Mouse (Mus musculus): Measurements from ENCODE around the gene Gal3st2c. TPM values are rescaled to one million over a fixed set of nuclear protein-coding genes. Genes with fewer than 3 reads are reported as not detected.
A peak's percentile ranks its signal among the peaks of the same experiment; 100 is the strongest.
"Not testable (repeated sequence)": the region's sequence is repeated elsewhere in the genome, so short reads cannot be mapped to it uniquely, and the experiment has no call there.

Gene Gal3st2c
- polyA plus RNA-seq, 1 experiment from 2014 or later, result not detected

GRCm38 (mm10) chr1:94008826-94009225 is 18.5 kb downstream of the Gal3st2c start:
- WGBS, result 96% methylated on average over 16 of the region's 19 CpGs
- not testable (repeated sequence) for H3K27me3 ChIP-seq; H3K9ac ChIP-seq; H3K4me1 ChIP-seq (replicated peaks); H3K4me3 ChIP-seq; H3K27ac ChIP-seq; H3K36me3 ChIP-seq; H3K4me2 ChIP-seq; ATAC-seq (ENCODE audit: low FRiP score); H3K9me3 ChIP-seq

- no peak overlapping the region for H3K9ac ChIP-seq
- 68% methylated on average over 3 of the region's 3 CpGs for WGBS
- H3K4me2 ChIP-seq, result no peak overlapping the region
- no peaks in the 10 kb centered on the region for H3K9me3 ChIP-seq
- H3K4me1 ChIP-seq (replicated peaks), result no peaks in the 10 kb centered on the region
- H3K27me3 ChIP-seq, result no peaks in the 10 kb centered on the region
- no peak for ATAC-seq (ENCODE audit: low FRiP score)
- H3K36me3 ChIP-seq, result no peaks in the 10 kb centered on the region
- H3K4me3 ChIP-seq, result no peak overlapping the region
- no peak overlapping the region for H3K27ac ChIP-seq
Measured at GRCm38 (mm10) chr1:94011643-94012042, 21.3 kb downstream of the Gal3st2c start.

GRCm38 (mm10) chr1:94020151-94020550 is 29.8 kb downstream of the Gal3st2c start, which contains the start of gene Neu4:
Neu4 (plus strand) TSS chr1:94020451.
- H3K4me3 ChIP-seq, result no peak within 1 kb of the TSS
- H3K4me1 ChIP-seq (replicated peaks), result no peaks in the 10 kb centered on the region
- H3K4me2 ChIP-seq, result no peak within 1 kb of the TSS
- H3K27ac ChIP-seq, result no peak within 1 kb of the TSS
- no peaks in the 10 kb centered on the region for H3K36me3 ChIP-seq
- H3K9me3 ChIP-seq, result no peaks in the 10 kb centered on the region
- no peaks in the 10 kb centered on the region for H3K27me3 ChIP-seq
- no peak for ATAC-seq (ENCODE audit: low FRiP score)
- WGBS, result 89% methylated on average over 6 of the region's 6 CpGs
- no peak within 1 kb of the TSS for H3K9ac ChIP-seq

GRCm38 (mm10) chr1:94027506-94028108 is 37.3 kb downstream of the Gal3st2c start:
- H3K9me3 ChIP-seq, result no peaks in the 10 kb centered on the region
- no peaks in the 10 kb centered on the region for H3K27me3 ChIP-seq
- H3K4me3 ChIP-seq, result no peak overlapping the region
- no peaks in the 10 kb centered on the region for H3K36me3 ChIP-seq
- H3K9ac ChIP-seq, result no peak overlapping the region
- no peaks in the 10 kb centered on the region for H3K4me1 ChIP-seq (replicated peaks)
- H3K4me2 ChIP-seq, result no peak overlapping the region
- H3K27ac ChIP-seq, result no peak overlapping the region
- WGBS, result 77% methylated on average over 12 of the region's 12 CpGs
- no peak for ATAC-seq (ENCODE audit: low FRiP score)

GRCm38 (mm10) chr1:94028741-94029140 is 38.4 kb downstream of the Gal3st2c start:
- Histone ChIP-seq H3K9ac (no peak overlapping the region), H3K4me2 (no peak overlapping the region), H3K9me3 (no peaks in the 10 kb centered on the region), H3K27ac (no peak overlapping the region), H3K4me3 (no peak overlapping the region), H3K27me3 (no peaks in the 10 kb centered on the region), H3K4me1 (replicated peaks) (no peaks in the 10 kb centered on the region), H3K36me3 (no peaks in the 10 kb centered on the region)
- no peak for ATAC-seq (ENCODE audit: low FRiP score)
- WGBS, result 94% methylated on average over 2 of the region's 2 CpGs

- Histone ChIP-seq H3K4me2 (no peak overlapping the region), H3K36me3 (no peaks in the 10 kb centered on the region), H3K4me3 (no peak overlapping the region), H3K9me3 (no peaks in the 10 kb centered on the region), H3K27ac (no peak overlapping the region), H3K27me3 (no peaks in the 10 kb centered on the region), H3K9ac (no peak overlapping the region), H3K4me1 (replicated peaks) (peaks cover 12% of the 10 kb centered on the region)
- 94% methylated on average over 2 of the region's 2 CpGs for WGBS
- ATAC-seq (ENCODE audit: low FRiP score), result no peak
Measured at GRCm38 (mm10) chr1:94033075-94033602, 42.8 kb downstream of the Gal3st2c start.

GRCm38 (mm10) chr1:94034984-94035743 is 44.9 kb downstream of the Gal3st2c start:
- peak overlapping the region; percentile 86 for H3K27ac ChIP-seq
- under 1% methylated on average over 25 of the region's 25 CpGs for WGBS
- H3K4me3 ChIP-seq, result peak overlapping the region; percentile 47
- H3K4me2 ChIP-seq, result peak overlapping the region; percentile 82
- H3K9me3 ChIP-seq, result no peaks in the 10 kb centered on the region
- H3K4me1 ChIP-seq (replicated peaks), result peaks cover 12% of the 10 kb centered on the region
- no peaks in the 10 kb centered on the region for H3K27me3 ChIP-seq
- ATAC-seq (ENCODE audit: low FRiP score), result peak; percentile 93
- no peaks in the 10 kb centered on the region for H3K36me3 ChIP-seq
- peak overlapping the region; percentile 76 for H3K9ac ChIP-seq

- Histone ChIP-seq H3K4me2 (no peak overlapping the region), H3K4me3 (no peak overlapping the region), H3K27ac (no peak overlapping the region), H3K4me1 (replicated peaks) (peaks cover 7% of the 10 kb centered on the region), H3K9me3 (no peaks in the 10 kb centered on the region), H3K27me3 (no peaks in the 10 kb centered on the region), H3K9ac (no peak overlapping the region), H3K36me3 (no peaks in the 10 kb centered on the region)
- 93% methylated on average over 2 of the region's 2 CpGs for WGBS
- no peak for ATAC-seq (ENCODE audit: low FRiP score)
Measured at GRCm38 (mm10) chr1:94040391-94040790, 50.1 kb downstream of the Gal3st2c start.

- ATAC-seq (ENCODE audit: low FRiP score), result no peak
Measured at GRCm38 (mm10) chr1:94045559-94045958, 55.2 kb downstream of the Gal3st2c start.

GRCm38 (mm10) chr1:94046544-94046943 is 56.2 kb downstream of the Gal3st2c start:
- H3K9me3 ChIP-seq, result no peaks in the 10 kb centered on the region
- no peak overlapping the region for H3K27ac ChIP-seq
- H3K27me3 ChIP-seq, result no peaks in the 10 kb centered on the region
- H3K4me2 ChIP-seq, result no peak overlapping the region
- no peak for ATAC-seq (ENCODE audit: low FRiP score)
- H3K36me3 ChIP-seq, result no peaks in the 10 kb centered on the region
- no peak overlapping the region for H3K9ac ChIP-seq
- H3K4me3 ChIP-seq, result no peak overlapping the region
- H3K4me1 ChIP-seq (replicated peaks), result no peaks in the 10 kb centered on the region
- 77% methylated on average over 4 of the region's 4 CpGs for WGBS

More at GRCm38 (mm10) chr1:94045559-94045958, 55.2 kb downstream of the Gal3st2c start:
- no peak overlapping the region for H3K9ac ChIP-seq
- H3K36me3 ChIP-seq, result no peaks in the 10 kb centered on the region
- 82% methylated on average over 3 of the region's 3 CpGs for WGBS
- no peak overlapping the region for H3K4me2 ChIP-seq
- no peaks in the 10 kb centered on the region for H3K4me1 ChIP-seq (replicated peaks)
- H3K4me3 ChIP-seq, result no peak overlapping the region
- H3K27me3 ChIP-seq, result no peaks in the 10 kb centered on the region
- H3K9me3 ChIP-seq, result no peaks in the 10 kb centered on the region
- H3K27ac ChIP-seq, result no peak overlapping the region

GRCm38 (mm10) chr1:94051104-94051503 is 60.8 kb downstream of the Gal3st2c start:
- Histone ChIP-seq H3K9me3 (no peaks in the 10 kb centered on the region), H3K4me3 (no peak overlapping the region), H3K27me3 (no peaks in the 10 kb centered on the region), H3K4me1 (replicated peaks) (no peaks in the 10 kb centered on the region), H3K27ac (no peak overlapping the region), H3K9ac (no peak overlapping the region), H3K4me2 (no peak overlapping the region), H3K36me3 (no peaks in the 10 kb centered on the region)
- ATAC-seq (ENCODE audit: low FRiP score), result no peak
- WGBS, result 93% methylated on average over 5 of the region's 5 CpGs

GRCm38 (mm10) chr1:94052373-94052772 is 62.1 kb downstream of the Gal3st2c start, which contains the start of gene Pdcd1:
Pdcd1 (minus strand) TSS chr1:94052553.
- H3K4me3 ChIP-seq, result no peak within 1 kb of the TSS
- no peak within 1 kb of the TSS for H3K4me2 ChIP-seq
- H3K27me3 ChIP-seq, result no peaks in the 10 kb centered on the region
- no peak for ATAC-seq (ENCODE audit: low FRiP score)
- no peak within 1 kb of the TSS for H3K9ac ChIP-seq
- H3K27ac ChIP-seq, result no peak within 1 kb of the TSS
- H3K4me1 ChIP-seq (replicated peaks), result no peaks in the 10 kb centered on the region
- H3K36me3 ChIP-seq, result no peaks in the 10 kb centered on the region
- WGBS, result 68% methylated on average over 6 of the region's 6 CpGs
- no peaks in the 10 kb centered on the region for H3K9me3 ChIP-seq

Measured in hindbrain, embryonic 13.5 days (tissue).